Mouse (Mus musculus) hindbrain, embryonic 16.5 days (tissue): Measurements from ENCODE around the gene Dad1. TPM values are rescaled to one million over a fixed set of nuclear protein-coding genes. Genes with fewer than 3 reads are reported as not detected.

Source experiments
- ATAC-seq: fragments of 200-750 bp; cut with Nextera tagmentation; 2 replicates; pipeline ENCODE4 v1.8.0; 2017; ENCODE audit warnings: moderate TSS enrichment, moderate library complexity
- H3K27ac ChIP-seq: fragments of 300-500 bp; sonication (generic); 2 replicates; pipeline ENCODE4 v1.5.1; 2014; ENCODE audit warnings: low read depth, mild to moderate bottlenecking, control low read depth, low read length, moderate library complexity
- H3K27me3 ChIP-seq: fragments of 300-500 bp; sonication (generic); replicated peaks from 2 replicates; pipeline ENCODE4 v1.6.1; 2014; ENCODE audit warnings: low read length; ENCODE audit not compliant: control insufficient read depth, insufficient read depth
- H3K36me3 ChIP-seq: fragments of 300-500 bp; sonication (generic); 2 replicates; pipeline ENCODE4 v1.6.1; 2014; ENCODE audit warnings: mild to moderate bottlenecking, low read length, moderate library complexity, mixed read lengths; ENCODE audit not compliant: control insufficient read depth, insufficient read depth
- H3K4me1 ChIP-seq: fragments of 300-500 bp; sonication (generic); 2 replicates; pipeline ENCODE4 v1.6.1; 2014; ENCODE audit warnings: low read depth, low read length; ENCODE audit not compliant: control insufficient read depth, insufficient read depth
- H3K4me2 ChIP-seq: fragments of 300-500 bp; sonication (generic); 2 replicates; pipeline ENCODE4 v1.6.1; 2014; ENCODE audit warnings: mild to moderate bottlenecking, low read length, control low read depth, moderate library complexity
- H3K4me3 ChIP-seq: fragments of 300-500 bp; sonication (generic); 2 replicates; pipeline ENCODE4 v1.5.1; 2014; ENCODE audit warnings: mild to moderate bottlenecking, low read length, control low read depth, moderate library complexity
- H3K9ac ChIP-seq: fragments of 300-500 bp; sonication (generic); 2 replicates; pipeline ENCODE4 v1.6.1; 2014; ENCODE audit warnings: low read depth, mild to moderate bottlenecking, control low read depth, low read length, moderate library complexity
- H3K9me3 ChIP-seq: fragments of 300-500 bp; sonication (generic); 2 replicates; pipeline ENCODE4 v1.6.1; 2014; ENCODE audit warnings: mild to moderate bottlenecking, low read length, moderate library complexity; ENCODE audit not compliant: control insufficient read depth
- WGBS: fragments of 180-500 bp; shearing (Covaris S2); extraction: QIAGEN DNeasy Blood & Tissue Kit; methylation state at CpG from one replicate; pipeline ENCODE4 v1.1.7; 2014; 5-methylcytosine and 5-hydroxymethylcytosine counted together
- polyA plus RNA-seq: library from polyadenylated mRNA; unstranded; fragments of >200 nt; fragmentation: Nextera tagmentation; extraction: Ambion mirVana; gene quantifications from 2 replicates; pipeline ENCODE4 v1.2.1, GENCODE M21; 2015

Dad1 gene
- polyA plus RNA-seq, 1 experiment from 2014 or later = 409 TPM

- Histone ChIP-seq H3K9me3 (no peaks in the 10 kb centered on the region), H3K36me3 (no peaks in the 10 kb centered on the region), H3K27me3 (no peaks in the 10 kb centered on the region), H3K4me3 (no peak overlapping the region), H3K27ac (no peak overlapping the region), H3K4me2 (no peak overlapping the region), H3K9ac (no peak overlapping the region), H3K4me1 (no peaks in the 10 kb centered on the region)
- 63% methylated on average over 3 of the region's 3 CpGs for WGBS
- no peak for ATAC-seq
These were observed 56.2 kb downstream of the Dad1 start for GRCm38 (mm10) chr14:54197740-54198139.

DNA sequence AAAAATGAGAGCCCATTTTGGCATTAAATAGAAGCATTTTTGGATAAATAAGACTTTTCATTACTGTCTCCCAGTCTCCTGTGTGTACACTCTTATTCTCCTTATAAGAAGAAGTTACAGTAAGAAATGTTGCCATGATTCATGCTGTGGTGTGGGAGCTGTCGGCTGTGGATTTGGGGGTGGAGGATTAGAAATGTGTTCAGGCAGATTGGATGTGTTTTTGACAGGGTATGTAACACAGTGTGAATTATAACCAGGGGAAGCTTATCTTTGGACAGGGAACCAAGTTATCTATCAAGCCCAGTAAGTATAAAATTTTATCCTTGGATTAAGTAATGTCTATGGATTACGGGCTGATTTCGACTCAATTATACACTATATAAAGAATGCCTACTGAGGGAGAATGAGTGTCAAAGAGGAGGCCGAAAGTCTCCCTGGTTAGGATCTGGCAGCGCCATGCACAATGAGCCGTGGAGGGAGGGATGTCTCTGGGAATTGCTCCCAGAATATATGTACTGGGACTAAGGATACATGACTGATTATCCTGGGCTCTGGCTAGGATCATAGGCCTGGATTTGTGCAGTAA is 58.0 kb downstream of the Dad1 start:
- WGBS = 67% methylated on average over 6 of the region's 6 CpGs
- no peaks in the 10 kb centered on the region for H3K36me3 ChIP-seq
- H3K9me3 ChIP-seq = no peaks in the 10 kb centered on the region
- no peak overlapping the region for H3K9ac ChIP-seq
- no peak overlapping the region for H3K27ac ChIP-seq
- no peak overlapping the region for H3K4me2 ChIP-seq
- peaks cover 7% of the 10 kb centered on the region for H3K4me1 ChIP-seq
- no peak for ATAC-seq
- no peak overlapping the region for H3K4me3 ChIP-seq
- no peaks in the 10 kb centered on the region for H3K27me3 ChIP-seq

- no peaks in the 10 kb centered on the region for H3K27me3 ChIP-seq
- H3K4me3 ChIP-seq = no peak overlapping the region
- no peak for ATAC-seq
- H3K36me3 ChIP-seq = no peaks in the 10 kb centered on the region
- H3K9ac ChIP-seq = no peak overlapping the region
- no peak overlapping the region for H3K4me2 ChIP-seq
- WGBS = 82% methylated on average over 9 of the region's 9 CpGs
- no peaks in the 10 kb centered on the region for H3K9me3 ChIP-seq
- H3K27ac ChIP-seq = no peak overlapping the region
- peaks cover 7% of the 10 kb centered on the region for H3K4me1 ChIP-seq
These were observed 60.4 kb downstream of the Dad1 start for GRCm38 (mm10) chr14:54193354-54194133.

- ATAC-seq = peak; percentile 43; the same call in 1 of the 2 replicates
- Histone ChIP-seq H3K27me3 (no peaks in the 10 kb centered on the region), H3K4me3 (no peak overlapping the region), H3K9me3 (no peaks in the 10 kb centered on the region), H3K9ac (no peak overlapping the region), H3K4me2 (no peak overlapping the region), H3K36me3 (no peaks in the 10 kb centered on the region), H3K27ac (no peak overlapping the region), H3K4me1 (peaks cover 7% of the 10 kb centered on the region)
- 50% methylated on average over 3 of the region's 3 CpGs for WGBS
These were observed 61.4 kb downstream of the Dad1 start for GRCm38 (mm10) chr14:54192462-54192847.

DNA sequence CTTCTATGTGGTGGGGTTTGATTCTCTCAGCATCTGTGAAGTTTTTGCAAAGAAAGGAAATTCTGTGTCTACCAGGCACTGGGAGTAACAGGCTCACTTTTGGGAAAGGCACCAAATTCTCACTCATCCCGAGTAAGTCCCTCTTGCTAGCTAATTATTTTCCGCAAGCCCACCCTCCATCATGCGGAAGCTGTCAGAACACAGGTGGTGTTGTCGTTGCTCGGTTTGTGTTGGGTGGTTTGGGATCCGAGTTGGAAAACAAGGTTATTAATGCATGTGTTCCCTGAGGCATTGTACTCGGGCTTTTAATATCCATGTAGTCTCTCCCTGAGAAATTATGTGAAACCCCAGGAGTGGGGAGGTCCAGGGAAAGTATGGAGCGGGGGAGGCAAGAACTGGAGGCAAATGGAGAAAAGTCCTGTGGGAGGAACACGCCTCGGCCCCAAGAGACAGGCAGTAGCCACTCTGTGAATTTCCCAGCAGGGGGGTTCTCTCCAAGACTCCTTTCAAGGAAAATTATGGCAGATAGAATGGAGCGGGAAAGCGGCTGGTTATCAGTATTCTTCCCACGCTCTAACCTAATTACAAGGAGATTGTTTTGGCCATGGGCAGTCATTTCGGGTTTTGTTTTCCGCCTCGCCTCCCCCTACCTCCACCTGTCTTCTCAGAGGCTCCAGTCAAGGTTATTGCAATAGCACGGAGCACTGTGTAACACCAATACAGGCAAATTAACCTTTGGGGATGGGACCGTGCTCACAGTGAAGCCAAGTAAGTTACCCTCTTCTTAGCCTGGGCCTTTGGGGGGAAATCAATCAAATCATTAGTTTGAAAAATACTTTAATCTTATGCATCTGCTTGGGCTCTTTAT is 62.1 kb downstream of the Dad1 start:
- Histone ChIP-seq H3K4me2 (peak overlapping the region; percentile 6; the same call in 1 of the 2 replicates), H3K27me3 (no peaks in the 10 kb centered on the region), H3K27ac (peak overlapping the region; percentile 31; the same call in 1 of the 2 replicates), H3K9me3 (no peaks in the 10 kb centered on the region), H3K9ac (no peak overlapping the region), H3K36me3 (no peaks in the 10 kb centered on the region), H3K4me1 (peaks cover 7% of the 10 kb centered on the region), H3K4me3 (no peak overlapping the region)
- ATAC-seq = peak; percentile 74
- WGBS = 40% methylated on average over 18 of the region's 18 CpGs

DNA sequence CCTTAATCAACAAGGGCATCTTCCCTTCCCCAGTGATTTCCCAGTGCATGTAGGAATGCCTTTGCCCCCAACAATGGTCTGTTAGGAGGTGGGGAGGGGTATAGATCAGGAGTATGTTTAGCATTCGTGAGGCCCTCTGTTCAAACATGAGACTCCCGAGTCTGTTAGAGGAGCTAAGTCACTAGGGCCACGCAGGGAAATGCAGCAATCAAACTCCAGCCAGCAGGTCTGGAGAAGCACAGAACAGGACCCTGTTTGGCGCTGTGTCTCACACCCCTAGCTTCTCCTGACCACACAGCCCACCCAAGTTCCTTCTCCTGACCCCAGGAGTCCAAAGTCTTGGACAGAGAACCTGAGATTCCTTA is 62.9 kb downstream of the Dad1 start:
- H3K9ac ChIP-seq = no peak overlapping the region
- no peak for ATAC-seq
- peaks cover 10% of the 10 kb centered on the region for H3K4me1 ChIP-seq
- H3K4me3 ChIP-seq = no peak overlapping the region
- no peaks in the 10 kb centered on the region for H3K9me3 ChIP-seq
- 49% methylated on average over 4 of the region's 4 CpGs for WGBS
- H3K4me2 ChIP-seq = no peak overlapping the region
- no peaks in the 10 kb centered on the region for H3K27me3 ChIP-seq
- H3K36me3 ChIP-seq = no peaks in the 10 kb centered on the region
- no peak overlapping the region for H3K27ac ChIP-seq

DNA sequence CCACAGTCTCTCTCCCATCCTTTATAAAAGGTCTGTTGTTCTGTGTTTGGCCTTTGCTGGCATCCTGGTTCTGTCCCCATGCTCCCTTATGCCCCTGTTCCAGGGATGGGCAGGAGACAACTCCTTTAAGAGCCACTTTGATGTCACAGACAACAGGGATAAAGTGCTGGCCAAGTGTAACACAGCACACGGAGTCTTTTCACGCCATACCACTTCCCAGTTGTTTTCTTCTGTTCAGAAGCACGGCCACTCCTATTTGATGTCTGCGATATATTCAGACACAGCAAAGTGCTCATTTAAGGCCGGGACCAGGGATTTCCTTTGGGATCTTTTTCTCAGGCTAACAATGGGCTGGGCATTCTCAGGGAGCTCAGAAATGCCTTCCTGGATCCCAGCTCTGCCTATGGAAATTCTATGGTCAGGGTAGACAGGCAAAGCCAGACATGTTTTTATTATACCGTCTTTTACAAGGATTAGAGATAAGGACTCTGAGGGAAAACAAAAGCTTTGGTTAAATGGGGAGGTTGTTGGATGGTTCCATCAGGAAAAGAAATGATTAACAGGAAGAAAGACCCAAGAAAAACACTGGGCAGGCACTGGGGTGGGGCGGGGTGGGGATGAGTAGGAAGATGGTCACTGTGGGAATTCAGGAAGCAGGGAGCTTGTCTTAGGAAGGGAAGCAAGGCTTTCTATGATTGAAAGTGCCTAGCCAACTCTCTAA is 63.4 kb downstream of the Dad1 start:
- Histone ChIP-seq H3K4me2 (no peak overlapping the region), H3K27me3 (no peaks in the 10 kb centered on the region), H3K4me3 (no peak overlapping the region), H3K4me1 (peaks cover 14% of the 10 kb centered on the region), H3K27ac (no peak overlapping the region), H3K9me3 (no peaks in the 10 kb centered on the region), H3K36me3 (no peaks in the 10 kb centered on the region), H3K9ac (no peak overlapping the region)
- no peak for ATAC-seq
- whole genome bisulfite sequencing = 52% methylated on average over 7 of the region's 7 CpGs

GRCm38 (mm10) chr14:54189255-54189654 is 64.6 kb downstream of the Dad1 start:
- Histone ChIP-seq H3K4me3 (no peak overlapping the region), H3K9ac (no peak overlapping the region), H3K27ac (no peak overlapping the region), H3K27me3 (no peaks in the 10 kb centered on the region), H3K9me3 (no peaks in the 10 kb centered on the region), H3K36me3 (no peaks in the 10 kb centered on the region), H3K4me2 (no peak overlapping the region), H3K4me1 (peaks cover 17% of the 10 kb centered on the region)
- WGBS = 77% methylated on average over 3 of the region's 3 CpGs
- ATAC-seq = no peak
